Mouse (Mus musculus) small intestine, adult 2 months (tissue): Measurements from ENCODE around the gene Tas2r143. TPM values are rescaled to one million over a fixed set of nuclear protein-coding genes. Genes with fewer than 3 reads are reported as not detected.

Experiments
- H3K27ac ChIP-seq: fragments of 200-500 bp; 2 replicates; pipeline ENCODE4 v1.5.1; 2012; ENCODE audit warnings: low read depth, low read length, control low read depth, inconsistent platforms; ENCODE audit not compliant: insufficient read depth
- H3K27me3 ChIP-seq: fragments of 200-500 bp; 2 replicates; pipeline ENCODE4 v1.6.1; 2012; ENCODE audit warnings: mild to moderate bottlenecking, moderate library complexity, low read length, inconsistent platforms; ENCODE audit not compliant: control insufficient read depth, insufficient read depth
- H3K36me3 ChIP-seq: fragments of 200-500 bp; 2 replicates; pipeline ENCODE4 v1.6.1; 2012; ENCODE audit warnings: mild to moderate bottlenecking, low read length, control low read depth, inconsistent platforms; ENCODE audit not compliant: control insufficient read depth, insufficient read depth
- H3K4me1 ChIP-seq: fragments of 200-500 bp; 2 replicates; pipeline ENCODE4 v1.6.1; 2012; ENCODE audit warnings: low read length, inconsistent platforms, mixed read lengths; ENCODE audit not compliant: control insufficient read depth, insufficient read depth, insufficient read length
- H3K4me3 ChIP-seq: fragments of 200-500 bp; 2 replicates; pipeline ENCODE4 v1.5.1; 2012; ENCODE audit warnings: low read depth, mild to moderate bottlenecking, control low read depth, inconsistent platforms, low read length, moderate library complexity
- CTCF ChIP-seq: fragments of 200-500 bp; IDR thresholded peaks from 2 replicates; pipeline ENCODE4 v1.5.1; 2012; ENCODE audit warnings: low read depth, mild to moderate bottlenecking, control low read depth, inconsistent platforms, low read length, moderate library complexity, mixed read lengths; ENCODE audit not compliant: insufficient replicate concordance, insufficient read length; ENCODE audit errors: extremely low read depth
- POLR2A ChIP-seq: fragments of 200-500 bp; IDR thresholded peaks from 2 replicates; pipeline ENCODE4 v1.6.1; 2012; ENCODE audit warnings: low read depth, mild to moderate bottlenecking, control low read depth, inconsistent platforms, low read length, moderate library complexity
- WGBS: fragments of 180-500 bp; shearing (Covaris S2); methylation state at CpG from one replicate; pipeline ENCODE4 v1.1.7; 2018; 5-methylcytosine and 5-hydroxymethylcytosine counted together
- polyA plus RNA-seq: library from polyadenylated mRNA; depleted of rRNA; stranded (reverse); fragments of >200 nt; gene quantifications from 2 replicates; pipeline ENCODE4 v1.2.3, GENCODE M21; 2012; rRNA removed

Gene Tas2r143
- not detected in 2 replicates for polyA plus RNA-seq

- H3K27ac ChIP-seq = no peak within 1 kb of the TSS
- no peak within 1 kb of the TSS for H3K4me3 ChIP-seq
- H3K27me3 ChIP-seq = no peaks in the 10 kb centered on the region
- no peaks in the 10 kb centered on the region for H3K4me1 ChIP-seq
- H3K36me3 ChIP-seq = no peaks in the 10 kb centered on the region
- TF ChIP-seq CTCF (no peak), POLR2A (no peak)
- WGBS = 78% methylated on average over 1 of the region's 1 CpGs
Measured at GRCm38 (mm10) chr6:42399938-42400337, at the start of gene Tas2r143. TSS of gene Tas2r143 (plus strand) at chr6:42400238.

GRCm38 (mm10) chr6:42350968-42351775 is 48.9 kb upstream of the Tas2r143 start:
- Histone ChIP-seq H3K27me3 (no peaks in the 10 kb centered on the region), H3K36me3 (peaks cover 25% of the 10 kb centered on the region), H3K4me3 (peak overlapping the region; percentile 79), H3K4me1 (peaks cover 37% of the 10 kb centered on the region), H3K27ac (peak overlapping the region; percentile 30)
- TF ChIP-seq CTCF (no peak), POLR2A (no peak)
- WGBS = 38% methylated on average over 13 of the region's 13 CpGs

DNA sequence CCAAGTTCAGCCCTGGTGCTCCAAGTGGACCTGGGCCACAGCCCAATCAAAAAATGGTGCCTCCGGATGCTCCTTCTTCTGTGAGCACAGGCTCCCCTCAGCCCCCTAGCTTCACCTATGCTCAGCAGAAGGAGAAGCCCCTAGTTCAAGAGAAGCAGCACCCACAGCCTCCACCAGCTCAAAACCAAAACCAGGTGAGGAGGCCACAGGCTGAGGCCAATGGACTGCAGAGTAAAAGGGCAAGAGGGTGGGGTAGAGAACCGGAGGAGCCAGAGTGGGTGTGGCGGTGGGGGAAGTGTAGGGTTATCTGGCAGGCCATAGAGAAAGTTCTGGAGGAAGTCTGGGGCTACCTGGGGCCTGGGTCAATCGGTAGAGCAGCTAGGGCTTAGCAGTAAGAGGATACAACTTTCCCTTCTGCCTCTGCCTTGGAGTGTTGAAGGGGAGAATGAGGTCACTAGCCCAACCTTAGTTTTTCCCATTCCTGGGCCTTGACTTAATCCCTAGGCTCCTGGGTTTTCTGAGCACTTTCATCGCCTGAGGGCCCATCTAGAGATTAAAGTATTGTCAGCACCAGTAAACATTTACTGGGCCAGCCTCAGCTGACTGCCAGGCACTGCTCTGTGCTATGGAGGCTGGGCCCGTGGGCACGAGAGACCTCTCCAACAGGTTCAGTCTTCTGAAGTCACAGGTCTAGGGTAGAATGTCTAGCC is 48.1 kb upstream of the Tas2r143 start:
- TF ChIP-seq POLR2A (no peak), CTCF (0 out of 2 replicates have a peak, but pooled peaks have one; percentile 9)
- Histone ChIP-seq H3K4me1 (peaks cover 43% of the 10 kb centered on the region), H3K4me3 (peak overlapping the region; percentile 79), H3K27ac (peak overlapping the region; percentile 30), H3K36me3 (peaks cover 31% of the 10 kb centered on the region), H3K27me3 (no peaks in the 10 kb centered on the region)
- WGBS = 41% methylated on average over 7 of the region's 7 CpGs

GRCm38 (mm10) chr6:42352486-42352846 is 47.6 kb upstream of the Tas2r143 start:
- H3K4me3 ChIP-seq = peak overlapping the region; percentile 79
- H3K36me3 ChIP-seq = peaks cover 34% of the 10 kb centered on the region
- no peak overlapping the region; the same call in 1 of the 2 replicates for H3K27ac ChIP-seq
- H3K27me3 ChIP-seq = no peaks in the 10 kb centered on the region
- peaks cover 48% of the 10 kb centered on the region for H3K4me1 ChIP-seq
- TF ChIP-seq POLR2A (no peak), CTCF (no peak)
- 93% methylated on average over 1 of the region's 1 CpGs for WGBS

GRCm38 (mm10) chr6:42353180-42353579 is 46.9 kb upstream of the Tas2r143 start:
- peaks cover 42% of the 10 kb centered on the region for H3K36me3 ChIP-seq
- H3K4me3 ChIP-seq = no peak overlapping the region
- peaks cover 48% of the 10 kb centered on the region for H3K4me1 ChIP-seq
- no peak overlapping the region; the same call in 1 of the 2 replicates for H3K27ac ChIP-seq
- TF ChIP-seq POLR2A = no peak
- no peak for TF ChIP-seq CTCF
- WGBS = 80% methylated on average over 8 of the region's 8 CpGs
- no peaks in the 10 kb centered on the region for H3K27me3 ChIP-seq

DNA sequence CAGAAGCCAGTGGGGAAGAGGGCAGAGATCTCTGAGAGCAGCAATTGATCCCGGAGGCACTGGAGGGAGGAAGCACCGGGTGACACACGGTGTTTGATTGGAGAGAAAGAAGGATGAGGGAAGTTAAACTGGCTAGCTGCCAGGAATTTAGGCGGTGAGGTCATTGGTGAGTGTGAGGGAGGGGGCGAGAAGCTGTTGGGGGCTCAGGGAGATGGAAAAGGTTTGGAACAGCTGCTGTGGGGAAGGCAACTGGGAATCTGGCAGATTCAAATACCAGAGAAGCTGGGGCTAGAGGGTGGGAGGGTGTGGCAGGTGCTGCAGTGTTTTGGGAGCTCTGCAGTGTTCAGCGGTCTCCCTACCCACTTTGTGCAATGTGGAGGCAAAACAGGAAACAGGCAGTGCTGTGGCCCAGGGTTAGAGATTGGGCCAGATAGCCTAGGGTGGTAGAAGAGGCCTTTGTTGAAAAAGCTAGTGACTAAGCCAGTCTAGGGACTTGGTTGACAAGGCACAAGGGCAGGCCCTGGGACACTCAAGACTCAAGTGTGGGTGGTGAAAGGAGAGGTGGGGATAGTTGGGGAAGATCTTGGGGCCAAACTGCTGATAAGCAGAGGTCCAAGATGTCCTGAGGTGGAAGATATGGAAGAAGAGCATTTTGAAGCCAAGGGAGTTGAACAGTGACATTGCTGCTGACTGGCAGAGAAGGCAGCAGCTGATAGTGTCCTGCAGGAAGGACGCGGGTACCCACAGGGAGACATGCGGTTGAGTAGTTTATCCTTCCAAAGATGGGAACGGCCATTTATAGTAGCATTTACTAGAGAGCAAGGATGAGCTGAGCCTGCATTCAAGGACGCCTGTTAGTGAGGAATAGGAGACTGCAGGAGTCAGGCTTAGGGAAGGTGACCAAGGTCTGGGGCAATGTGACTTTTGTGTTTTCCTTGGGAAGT is 45.7 kb upstream of the Tas2r143 start:
- TF ChIP-seq CTCF (no peak), POLR2A (no peak)
- H3K27me3 ChIP-seq = no peaks in the 10 kb centered on the region
- H3K27ac ChIP-seq = no peak overlapping the region
- 43% methylated on average over 11 of the region's 11 CpGs for WGBS
- peaks cover 52% of the 10 kb centered on the region for H3K36me3 ChIP-seq
- peaks cover 51% of the 10 kb centered on the region for H3K4me1 ChIP-seq
- peak overlapping the region; percentile 23 for H3K4me3 ChIP-seq
